Mouse (Mus musculus): ENCODE measurements around the gene Yipf2.
A peak's percentile ranks its signal among the peaks of the same experiment; 100 is the strongest.
"Not testable (repeated sequence)": the region's sequence is repeated elsewhere in the genome, so short reads cannot be mapped to it uniquely, and the experiment has no call there.

Yipf2 gene

GRCm38 (mm10) chr9:21600186-21600585, 7.6 kb upstream of the Yipf2 start:
- no peak for DNase-seq (ENCODE audit: low spot score in 2 of 2)

DNA sequence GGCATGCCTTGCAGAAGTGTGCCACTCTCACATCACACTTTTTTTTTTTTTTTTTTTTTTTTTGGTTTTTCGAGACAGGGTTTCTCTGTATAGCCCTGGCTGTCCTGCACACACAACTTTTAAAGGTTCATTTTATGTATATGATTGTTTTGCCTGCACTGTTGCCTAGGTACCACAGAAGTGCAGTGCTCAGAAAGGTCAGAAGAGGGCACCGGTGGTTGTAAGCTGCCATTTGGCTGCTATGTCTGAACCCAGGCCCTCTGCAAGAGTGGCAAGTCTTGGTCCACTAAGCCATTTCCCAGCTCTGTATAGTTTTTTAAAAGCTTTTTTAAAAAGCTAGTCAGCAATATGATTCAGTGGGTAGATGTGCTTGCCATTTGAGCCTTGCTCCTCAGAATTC, 5.6 kb upstream of the Yipf2 start:
- no peak for DNase-seq (ENCODE audit: low spot score in 2 of 2)

DNA sequence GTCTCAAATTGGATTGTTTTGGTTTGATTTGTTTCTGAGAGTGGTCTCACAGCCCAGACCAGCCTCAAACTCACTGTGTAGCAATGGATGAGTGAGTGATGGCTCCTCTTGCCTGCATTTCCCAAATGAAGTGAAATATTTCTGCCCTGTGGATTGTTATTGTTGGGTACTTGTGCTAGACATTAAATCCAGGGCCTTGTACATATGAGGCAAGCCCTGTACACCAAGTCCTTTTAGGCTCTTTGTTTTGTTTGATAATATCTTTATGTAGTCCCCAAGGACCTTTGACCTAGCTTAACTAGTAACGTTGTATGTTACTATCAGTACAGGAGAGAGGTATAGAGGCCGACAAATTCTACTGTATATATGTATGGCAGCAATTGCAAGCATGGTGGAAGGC, 2.2 kb upstream of the Yipf2 start:
- DNase-seq (ENCODE audit: low spot score in 2 of 2): no peak

- DNase-seq (ENCODE audit: low spot score in 2 of 2): not testable (repeated sequence)
These were observed 1.7 kb upstream of the Yipf2 start for GRCm38 (mm10) chr9:21594350-21594749.

DNA sequence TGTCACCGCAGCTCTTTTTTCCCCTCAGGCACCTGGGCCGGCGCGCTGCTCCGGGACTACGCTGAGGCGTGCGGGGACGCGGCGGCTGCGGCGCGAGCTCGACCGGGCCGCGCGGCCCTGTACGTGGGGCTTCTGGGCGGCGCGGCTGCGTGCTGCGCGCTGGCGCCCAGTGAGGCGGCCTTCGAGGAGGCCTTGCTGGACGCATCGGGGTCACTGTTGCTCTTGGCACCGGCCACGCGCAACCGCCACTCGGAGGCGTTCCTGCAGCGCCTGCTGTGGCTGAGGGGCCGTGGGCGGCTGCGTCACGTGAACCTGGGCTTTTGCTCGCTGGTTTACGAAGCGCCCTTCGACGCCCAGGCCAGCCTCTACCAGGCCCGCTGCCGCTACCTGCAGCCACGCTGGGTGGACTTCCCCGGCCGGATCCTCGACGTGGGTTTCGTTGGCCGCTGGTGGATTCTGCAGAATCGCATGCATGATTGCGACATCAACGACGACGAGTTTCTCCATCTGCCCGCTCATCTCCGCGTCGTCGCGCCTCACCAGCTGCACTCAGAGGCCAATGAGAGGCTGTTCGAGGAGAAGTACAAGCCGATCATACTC, 594 bp upstream of the Yipf2 start:
- DNase-seq (ENCODE audit: low spot score in 2 of 2): no peak

GRCm38 (mm10) chr9:21591831-21592702, 561 bp downstream of the Yipf2 start:
- DNase-seq (ENCODE audit: low spot score in 2 of 2): no peak

GRCm38 (mm10) chr9:21591127-21591830, 1.3 kb downstream of the Yipf2 start:
- no peak for DNase-seq (ENCODE audit: low spot score in 2 of 2)

DNA sequence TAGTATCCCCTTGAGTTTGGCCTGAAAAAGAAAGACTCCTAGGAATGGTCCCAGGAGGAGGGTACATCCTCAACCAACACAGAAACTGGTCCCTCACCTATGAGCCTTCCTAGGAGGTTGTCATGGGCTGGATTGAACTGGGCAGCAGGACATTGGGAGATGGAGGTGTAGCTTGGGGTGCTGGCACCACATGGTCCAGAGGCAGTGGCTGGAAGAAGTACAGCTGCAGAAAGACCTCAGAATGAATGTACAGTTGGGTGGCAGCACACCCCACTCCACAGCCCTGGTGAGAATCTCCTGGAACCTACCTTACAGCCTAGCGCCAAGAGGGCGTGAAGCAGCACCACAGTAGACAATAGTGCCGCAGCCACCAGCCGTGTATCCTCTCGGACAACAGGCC, 3.1 kb downstream of the Yipf2 start:
- DNase-seq (ENCODE audit: low spot score in 2 of 2): no peak

- no peak for DNase-seq (ENCODE audit: low spot score in 2 of 2)
These were observed 4.3 kb downstream of the Yipf2 start for GRCm38 (mm10) chr9:21588350-21588749.

- DNase-seq (ENCODE audit: low spot score in 2 of 2): no peak
These were observed 4.8 kb downstream of the Yipf2 start for GRCm38 (mm10) chr9:21587678-21588349.

DNA sequence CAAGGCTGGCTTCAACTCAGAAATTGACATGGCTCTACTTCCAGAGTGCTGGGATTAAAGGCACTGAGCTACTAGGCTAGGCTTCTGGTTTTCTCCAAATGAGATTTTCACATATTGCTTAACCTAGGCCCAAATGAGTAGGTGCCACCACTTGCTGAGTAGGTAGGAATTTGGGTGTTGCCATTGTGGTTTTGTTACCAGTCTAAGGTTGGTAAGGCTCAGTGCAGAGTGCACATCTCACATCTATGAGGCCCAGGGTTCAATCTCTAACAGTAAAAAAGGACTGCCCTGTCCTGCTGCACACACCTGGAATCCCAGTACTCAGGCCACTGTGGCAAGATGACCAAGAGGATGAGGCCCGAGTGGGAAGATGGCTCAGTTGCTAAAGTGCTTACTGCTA, 7.2 kb downstream of the Yipf2 start:
- DNase-seq (ENCODE audit: low spot score in 2 of 2): no peak

DNA sequence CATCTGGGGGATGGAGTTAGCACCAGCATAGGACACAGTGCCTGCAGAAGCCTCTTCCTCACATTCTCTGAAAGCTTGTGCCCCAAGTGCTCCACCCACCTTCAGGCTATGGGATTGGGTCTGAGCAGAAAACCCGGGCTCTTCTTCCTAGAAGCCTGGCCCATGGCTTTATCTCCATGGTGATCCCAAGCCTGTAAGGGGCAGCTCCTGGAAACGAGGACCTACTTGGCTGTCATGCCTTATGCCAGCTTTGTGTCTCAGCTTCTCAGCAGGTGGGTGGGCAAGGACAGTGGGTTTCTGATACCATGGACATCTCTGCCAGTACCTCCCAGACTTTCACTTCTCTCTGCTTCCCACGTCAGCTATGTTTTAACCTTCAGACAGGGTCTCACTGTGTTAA, 14.4 kb downstream of the Yipf2 start:
- no peak for DNase-seq (ENCODE audit: low spot score in 2 of 2)

DNA sequence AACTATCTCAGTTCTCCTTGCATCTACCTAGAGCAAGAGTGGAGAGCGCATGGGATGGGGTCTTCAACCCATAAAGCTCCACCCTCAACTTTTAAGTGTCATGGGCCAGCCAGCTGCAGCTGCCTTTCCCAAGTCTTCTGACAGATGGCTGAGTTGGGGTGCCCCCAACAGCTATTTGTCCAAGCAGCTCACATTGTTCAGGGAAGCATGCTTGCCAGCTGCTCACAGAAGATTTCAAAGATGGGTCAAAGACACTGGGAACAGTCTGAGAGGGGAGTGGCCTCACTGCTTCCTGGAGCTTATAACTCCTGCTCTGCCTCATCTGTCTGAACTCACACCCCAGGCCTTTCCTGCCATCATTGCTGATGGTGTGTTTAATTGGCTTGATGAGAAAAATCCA, 16.3 kb downstream of the Yipf2 start:
- no peak for DNase-seq (ENCODE audit: low spot score in 2 of 2)

DNA sequence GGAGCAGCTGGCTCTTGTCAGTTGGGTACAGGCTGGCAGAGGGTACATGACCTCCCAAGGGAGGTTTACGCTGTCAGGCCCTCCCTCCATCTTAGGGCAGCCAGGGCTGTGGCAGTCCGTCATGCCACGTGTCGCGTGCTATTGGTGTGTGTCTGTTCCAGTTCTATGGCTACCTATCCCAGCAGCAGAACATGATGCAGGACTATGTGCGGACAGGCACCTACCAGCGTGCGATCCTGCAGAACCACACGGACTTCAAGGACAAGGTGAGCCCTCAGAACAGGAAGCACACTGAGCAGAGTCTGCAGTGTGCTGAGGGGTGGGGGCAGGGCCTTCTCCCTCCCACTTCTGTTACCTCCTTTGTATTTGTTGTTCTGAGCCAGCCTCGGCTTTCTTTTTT, 17.4 kb downstream of the Yipf2 start:
- DNase-seq (ENCODE audit: low spot score in 2 of 2): no peak

- DNase-seq (ENCODE audit: low spot score in 2 of 2): peak; percentile 34 to 57
These were observed 18.4 kb downstream of the Yipf2 start for GRCm38 (mm10) chr9:21574012-21574801.

DNA sequence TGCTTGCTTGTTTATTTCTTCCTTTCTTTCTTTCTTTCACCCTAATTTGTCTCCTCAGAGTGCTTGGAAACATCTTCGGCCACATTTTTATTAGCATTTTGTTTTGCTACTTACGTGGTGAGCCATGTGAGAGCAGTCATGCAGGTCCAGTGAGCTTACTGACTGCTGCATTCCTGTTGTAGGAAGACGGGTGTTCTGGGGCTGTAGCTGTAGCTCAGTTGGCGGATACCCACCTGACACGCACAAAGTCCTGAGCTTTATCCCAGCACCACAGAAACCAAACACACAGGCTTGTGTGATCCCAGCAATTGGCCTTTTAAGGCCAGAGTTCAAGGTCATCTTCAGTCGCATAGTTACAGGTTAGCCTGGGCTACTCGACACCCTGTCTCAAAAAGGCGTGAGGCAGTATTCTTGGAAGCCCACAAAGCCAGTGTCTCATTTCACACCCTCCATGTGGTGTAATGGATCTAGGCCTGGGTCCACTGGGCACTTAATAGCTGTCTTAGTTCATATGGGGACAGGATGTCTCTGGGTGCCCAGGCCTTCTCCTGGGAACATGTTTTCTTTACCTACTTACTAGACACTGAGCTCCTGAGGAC, 23.9 kb downstream of the Yipf2 start:
- DNase-seq (ENCODE audit: low spot score in 2 of 2): no peak

- DNase-seq (ENCODE audit: low spot score in 2 of 2): no peak
These were observed 25.6 kb downstream of the Yipf2 start for GRCm38 (mm10) chr9:21567051-21567450.

DNA sequence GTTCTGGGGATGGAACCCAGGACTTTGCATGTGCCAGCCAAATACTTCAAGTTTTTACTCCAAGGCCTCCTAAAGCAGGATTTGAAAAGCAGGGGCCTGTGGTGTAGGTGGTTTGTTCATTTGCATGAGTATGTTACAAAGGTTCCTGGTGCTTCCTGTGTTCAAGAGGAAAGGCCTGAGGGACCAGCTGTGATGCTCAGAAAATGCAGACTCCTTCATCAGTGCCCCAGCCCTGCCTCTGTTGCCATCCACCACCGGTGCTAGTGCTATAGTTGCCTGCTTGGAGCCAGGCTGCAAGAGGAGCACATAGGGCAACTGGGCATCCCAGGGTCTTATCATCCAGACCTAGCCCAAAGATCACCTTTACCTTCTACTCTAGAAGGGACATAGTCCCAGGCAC, 26.1 kb downstream of the Yipf2 start:
- DNase-seq (ENCODE audit: low spot score in 2 of 2): no peak

GRCm38 (mm10) chr9:21565004-21565586, 27.5 kb downstream of the Yipf2 start:
- DNase-seq (ENCODE audit: low spot score in 2 of 2): no peak

DNA sequence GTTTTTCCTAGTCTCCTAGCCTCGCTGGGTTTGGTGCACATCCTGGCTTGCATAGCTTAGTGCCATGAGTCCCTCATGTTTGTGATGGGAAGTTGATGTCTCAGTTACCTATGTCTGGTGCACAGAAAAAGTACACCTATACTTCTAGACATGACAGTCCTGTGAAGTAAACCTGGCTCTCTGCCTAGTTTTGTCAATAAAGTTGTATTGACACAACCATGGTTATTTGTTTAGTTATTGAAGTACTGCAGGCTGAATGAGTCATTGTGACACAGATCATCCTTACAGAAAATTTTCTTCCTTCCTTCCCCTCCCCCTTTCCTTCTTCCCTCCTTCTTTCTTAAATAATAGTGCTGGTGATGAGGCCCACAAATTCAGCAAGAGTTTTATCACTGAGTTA, 28.2 kb downstream of the Yipf2 start:
- no peak for DNase-seq (ENCODE audit: low spot score in 2 of 2)

- no peak for DNase-seq (ENCODE audit: low spot score in 2 of 2)
These were observed 33.5 kb downstream of the Yipf2 start for GRCm38 (mm10) chr9:21559151-21559550.

Data from heart, adult 9 months (tissue).